Mouse (Mus musculus) stomach, postnatal 0 days (tissue): Measurements from ENCODE around the gene Gcnt7. TPM values are rescaled to one million over a fixed set of nuclear protein-coding genes. Genes with fewer than 3 reads are reported as not detected.

Source experiments
- ATAC-seq: fragments of 200-750 bp; cut with Nextera tagmentation; 2 replicates; pipeline ENCODE4 v1.8.0; 2017; ENCODE audit not compliant: low FRiP score, low TSS enrichment
- DNase-seq: peaks from one replicate; pipeline ENCODE4 v3.0.0-alpha.2; 2016; ENCODE audit warnings: low spot score
- H3K27ac ChIP-seq: fragments of 300-500 bp; sonication (generic); replicated peaks from 2 replicates; pipeline ENCODE4 v1.5.1; 2014; ENCODE audit warnings: mild to moderate bottlenecking, control low read depth
- H3K27me3 ChIP-seq: fragments of 300-500 bp; sonication (generic); 2 replicates; pipeline ENCODE4 v1.6.1; 2014; ENCODE audit warnings: low read length; ENCODE audit not compliant: control insufficient read depth, insufficient read depth
- H3K36me3 ChIP-seq: fragments of 300-500 bp; sonication (generic); 2 replicates; pipeline ENCODE4 v1.6.1; 2014; ENCODE audit warnings: low read length, mixed read lengths; ENCODE audit not compliant: control insufficient read depth, insufficient read depth
- H3K4me1 ChIP-seq: fragments of 300-500 bp; sonication (generic); replicated peaks from 2 replicates; pipeline ENCODE4 v1.6.1; 2014; ENCODE audit warnings: antibody characterized with exemption; ENCODE audit not compliant: control insufficient read depth, insufficient read depth
- H3K4me2 ChIP-seq: fragments of 300-500 bp; sonication (generic); replicated peaks from 2 replicates; pipeline ENCODE4 v1.6.1; 2014; ENCODE audit warnings: low read depth, mild to moderate bottlenecking, control low read depth, moderate library complexity
- H3K4me3 ChIP-seq: fragments of 300-500 bp; sonication (generic); 2 replicates; pipeline ENCODE4 v1.5.1; 2014; ENCODE audit warnings: low read depth, low read length, control low read depth
- H3K9ac ChIP-seq: fragments of 300-500 bp; sonication (generic); 2 replicates; pipeline ENCODE4 v1.6.1; 2014; ENCODE audit warnings: mild to moderate bottlenecking, low read length, control low read depth, mixed read lengths
- H3K9me3 ChIP-seq: fragments of 300-500 bp; sonication (generic); 2 replicates; pipeline ENCODE4 v1.6.1; 2016; ENCODE audit warnings: low read length; ENCODE audit not compliant: control insufficient read depth
- CTCF ChIP-seq: IDR thresholded peaks from 2 replicates; pipeline ENCODE4 v1.5.1; 2016; ENCODE audit warnings: antibody characterized with exemption, low read depth, mild to moderate bottlenecking, moderate library complexity
- EP300 ChIP-seq: optimal IDR thresholded peaks from 2 replicates; pipeline ENCODE3; 2016; ENCODE audit warnings: antibody characterized with exemption
- WGBS: fragments of 180-500 bp; shearing (Covaris S2); extraction: QIAGEN DNeasy Blood & Tissue Kit; methylation state at CpG from one replicate; pipeline ENCODE4 v1.1.7; 2014; 5-methylcytosine and 5-hydroxymethylcytosine counted together
- polyA plus RNA-seq: library from polyadenylated mRNA; unstranded; fragments of >200 nt; fragmentation: Nextera tagmentation; extraction: Ambion mirVana; gene quantifications from 2 replicates; pipeline ENCODE4 v1.2.1, GENCODE M21; 2015

The Gcnt7 gene
- polyA plus RNA-seq, 1 experiment from 2014 or later = 0.38 TPM

DNA sequence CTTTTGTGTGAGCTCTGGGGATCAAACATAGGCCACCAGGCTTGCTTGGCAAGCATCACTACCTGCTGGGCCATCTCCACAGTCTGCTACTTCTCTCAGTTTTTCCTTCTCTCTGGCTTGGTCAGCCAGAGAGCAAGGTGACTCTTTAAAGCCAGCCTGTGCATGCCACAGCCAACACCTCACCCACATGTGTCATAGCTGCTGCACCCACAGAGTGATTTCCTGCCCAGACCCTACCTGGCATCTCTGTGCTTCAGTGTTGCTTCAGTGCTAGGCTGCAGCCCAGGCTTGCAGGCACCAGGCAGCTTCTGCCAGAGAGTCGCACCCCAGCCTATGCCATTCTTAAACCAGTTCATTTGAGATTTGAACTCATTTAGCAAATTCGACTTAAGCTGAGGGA lies 50.9 kb downstream of the Gcnt7 start:
- TF ChIP-seq EP300 (no peak), CTCF (no peak)
- Histone ChIP-seq H3K4me2 (no peak overlapping the region), H3K9me3 (no peaks in the 10 kb centered on the region), H3K4me3 (no peak overlapping the region), H3K27ac (no peak overlapping the region), H3K4me1 (no peaks in the 10 kb centered on the region), H3K36me3 (no peaks in the 10 kb centered on the region), H3K9ac (no peak overlapping the region), H3K27me3 (no peaks in the 10 kb centered on the region)
- no peak for DNase-seq
- no peak for ATAC-seq
- 61% methylated on average over 2 of the region's 2 CpGs for WGBS

DNA sequence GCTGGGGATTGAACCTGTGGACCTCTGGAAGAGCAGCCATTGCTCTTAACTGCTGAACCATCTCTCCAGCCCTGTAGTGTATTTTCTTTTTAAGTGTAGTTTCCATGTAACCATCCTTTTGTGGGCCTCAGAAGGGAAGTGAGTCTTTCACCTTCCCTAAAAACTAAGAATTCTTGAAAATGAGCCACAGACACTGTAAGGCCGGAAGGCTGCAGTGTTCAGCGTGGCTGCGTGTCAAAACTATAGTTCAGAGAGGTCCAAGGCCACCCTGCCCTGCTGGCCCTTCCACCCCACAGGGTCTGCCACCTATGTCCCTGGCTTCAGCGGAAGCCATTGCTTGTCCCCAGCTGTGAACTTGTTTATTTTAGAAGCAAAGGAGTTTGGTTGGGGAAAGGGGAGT lies 52.2 kb downstream of the Gcnt7 start:
- H3K27me3 ChIP-seq = no peaks in the 10 kb centered on the region
- no peak for TF ChIP-seq EP300
- no peak for TF ChIP-seq CTCF
- H3K27ac ChIP-seq = no peak overlapping the region
- H3K9ac ChIP-seq = no peak overlapping the region
- H3K4me1 ChIP-seq = no peaks in the 10 kb centered on the region
- 68% methylated on average over 4 of the region's 4 CpGs for WGBS
- ATAC-seq = no peak
- H3K36me3 ChIP-seq = no peaks in the 10 kb centered on the region
- DNase-seq = no peak
- H3K4me2 ChIP-seq = no peak overlapping the region
- H3K4me3 ChIP-seq = no peak overlapping the region
- H3K9me3 ChIP-seq = no peaks in the 10 kb centered on the region

DNA sequence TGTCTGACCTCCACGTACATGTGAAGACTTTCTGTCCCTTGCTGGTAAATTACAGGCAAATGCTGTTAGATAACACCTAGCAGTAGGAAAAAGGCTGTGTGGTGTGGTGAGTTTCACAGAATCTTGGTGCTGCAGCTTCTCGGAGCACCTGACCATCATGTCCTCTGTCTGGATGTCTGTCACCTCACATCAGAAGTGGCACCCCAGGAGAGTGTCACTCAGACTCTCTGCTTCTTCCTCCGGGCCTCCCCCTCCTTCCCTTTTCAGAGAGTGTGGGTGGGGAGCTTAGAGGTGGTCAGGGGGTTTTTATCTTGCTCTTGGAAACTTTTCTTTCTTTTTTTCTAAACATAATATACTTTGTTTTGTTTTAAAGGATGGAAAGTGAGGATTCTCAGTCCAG lies 53.4 kb downstream of the Gcnt7 start:
- DNase-seq (no peak), ATAC-seq (no peak)
- no peak for TF ChIP-seq EP300
- TF ChIP-seq CTCF = no peak

DNA sequence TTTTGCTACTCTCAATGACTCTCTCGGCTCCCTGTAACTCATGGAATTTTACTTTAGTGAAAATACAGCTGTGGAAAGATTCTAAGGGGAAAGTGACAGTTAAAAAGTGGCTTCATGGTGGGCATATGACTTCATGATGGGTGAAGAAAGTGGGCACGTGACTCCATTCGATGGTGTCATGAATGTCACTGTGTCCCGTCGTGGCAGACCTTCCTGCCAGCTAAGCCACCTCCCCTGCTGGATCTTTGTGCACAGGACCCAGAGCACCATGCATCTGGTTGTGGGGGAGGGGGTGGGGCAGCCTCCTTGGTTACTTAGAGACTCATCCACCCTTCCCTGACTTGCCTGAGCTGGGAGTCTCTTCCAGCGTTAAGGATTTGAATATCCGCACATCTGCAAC lies 54.2 kb downstream of the Gcnt7 start:
- Histone ChIP-seq H3K4me2 (no peak overlapping the region), H3K9ac (no peak overlapping the region), H3K36me3 (no peaks in the 10 kb centered on the region), H3K9me3 (no peaks in the 10 kb centered on the region), H3K27me3 (no peaks in the 10 kb centered on the region), H3K4me1 (no peaks in the 10 kb centered on the region), H3K27ac (no peak overlapping the region), H3K4me3 (no peak overlapping the region)
- no peak for TF ChIP-seq CTCF
- no peak for TF ChIP-seq EP300
- no peak for DNase-seq
- WGBS = 56% methylated on average over 7 of the region's 7 CpGs
- no peak for ATAC-seq

More for the DNA sequence above, 53.4 kb downstream of the Gcnt7 start:
- no peaks in the 10 kb centered on the region for H3K36me3 ChIP-seq
- H3K4me3 ChIP-seq = no peak overlapping the region
- WGBS = 53% methylated on average over 3 of the region's 3 CpGs
- no peak overlapping the region for H3K27ac ChIP-seq
- no peaks in the 10 kb centered on the region for H3K27me3 ChIP-seq
- no peak overlapping the region for H3K4me2 ChIP-seq
- H3K9ac ChIP-seq = no peak overlapping the region
- H3K9me3 ChIP-seq = no peaks in the 10 kb centered on the region
- H3K4me1 ChIP-seq = no peaks in the 10 kb centered on the region

DNA sequence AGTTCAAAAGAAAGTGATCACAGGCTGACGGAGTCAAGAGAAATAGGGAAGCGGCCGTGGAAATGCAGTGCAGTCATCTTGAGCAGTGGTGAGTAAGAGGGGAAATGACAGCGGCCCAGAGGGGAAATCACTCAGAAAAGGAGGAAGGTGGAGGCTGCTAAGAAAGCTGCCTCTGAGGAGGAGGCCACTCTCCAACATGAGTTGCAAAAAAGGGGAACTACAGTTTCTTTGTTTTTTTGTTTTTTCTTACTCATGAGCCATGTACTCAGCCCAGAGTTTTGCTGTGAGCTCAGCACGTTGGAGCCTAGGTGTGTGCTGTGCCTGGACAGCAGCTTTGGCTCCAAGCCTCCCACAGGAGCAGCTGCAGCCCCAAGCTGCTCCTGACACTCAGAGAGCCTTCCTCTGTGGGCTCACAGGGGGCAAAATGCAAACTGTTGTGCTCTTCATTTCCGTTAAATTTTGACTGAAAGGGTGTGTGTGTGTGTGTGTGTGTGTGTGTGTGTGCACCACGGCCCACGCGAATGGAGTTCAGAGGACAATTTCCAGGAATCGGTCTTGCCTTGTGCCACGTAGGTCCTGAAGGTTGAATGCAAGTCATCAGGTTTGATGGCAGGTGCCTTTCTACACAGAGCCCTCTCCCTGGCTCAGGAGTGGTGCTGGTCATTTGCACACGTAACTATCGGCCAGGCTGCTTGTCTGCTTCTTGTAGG lies 57.1 kb downstream of the Gcnt7 start:
- Histone ChIP-seq H3K27ac (no peak overlapping the region), H3K36me3 (no peaks in the 10 kb centered on the region), H3K27me3 (no peaks in the 10 kb centered on the region), H3K4me2 (no peak overlapping the region), H3K4me3 (no peak overlapping the region), H3K9me3 (no peaks in the 10 kb centered on the region), H3K4me1 (no peaks in the 10 kb centered on the region), H3K9ac (no peak overlapping the region)
- no peak for TF ChIP-seq CTCF
- no peak for TF ChIP-seq EP300
- ATAC-seq = no peak
- DNase-seq = no peak
- WGBS = 59% methylated on average over 13 of the region's 13 CpGs

Other genes with a start within 250 kb of the Gcnt7 start
- gene Mc3r, start 210.1 kb downstream of the Gcnt7 start, polyA plus RNA-seq = not detected in 2 replicates
- gene Fam210b, start 113.0 kb downstream of the Gcnt7 start, polyA plus RNA-seq = 23.9 and 25.7 TPM in 2 replicates
- gene Aurka, start 88.1 kb downstream of the Gcnt7 start, polyA plus RNA-seq = 18.9 and 24.1 TPM in 2 replicates
- 19.9 TPM in 2 replicates for gene Cstf1, start 87.9 kb downstream of the Gcnt7 start, polyA plus RNA-seq
- 0.17 and 0.18 TPM in 2 replicates for gene Cass4, start 64.8 kb downstream of the Gcnt7 start, polyA plus RNA-seq
- gene Rtf2, start 18.0 kb downstream of the Gcnt7 start, polyA plus RNA-seq = 79.7 and 81.1 TPM in 2 replicates
- gene Fam209, start 13.9 kb upstream of the Gcnt7 start, polyA plus RNA-seq = 0.15 and 0.33 TPM in 2 replicates
- 9.7 and 12.5 TPM in 2 replicates for gene Tfap2c, start 91.0 kb upstream of the Gcnt7 start, polyA plus RNA-seq